Mouse (Mus musculus) liver, embryonic 13.5 days (tissue): ENCODE data around the gene Igfbp6. TPM values are rescaled to one million over a fixed set of nuclear protein-coding genes. Genes with fewer than 3 reads are reported as not detected.

Experiments used
- ATAC-seq: fragments of 200-750 bp; cut with Nextera tagmentation; 2 replicates; pipeline ENCODE4 v1.8.0; 2017; ENCODE audit warnings: low read depth, mild to moderate bottlenecking, moderate number of reproducible peaks, moderate library complexity
- DNase-seq: peaks from one replicate; pipeline ENCODE4 v3.0.0; 2022
- H3K27ac ChIP-seq: fragments of 300-500 bp; sonication (generic); 2 replicates; pipeline ENCODE4 v1.5.1; 2015; ENCODE audit warnings: moderate library complexity, mild to moderate bottlenecking, inconsistent platforms
- H3K27me3 ChIP-seq: fragments of 300-500 bp; sonication (generic); 2 replicates; pipeline ENCODE4 v1.6.1; 2015; ENCODE audit warnings: mild to moderate bottlenecking, inconsistent platforms
- H3K36me3 ChIP-seq: fragments of 300-500 bp; sonication (generic); 2 replicates; pipeline ENCODE4 v1.6.1; 2015; ENCODE audit warnings: mild to moderate bottlenecking, inconsistent platforms
- H3K4me1 ChIP-seq: fragments of 300-500 bp; sonication (generic); replicated peaks from 2 replicates; pipeline ENCODE4 v1.6.1; 2015; ENCODE audit warnings: inconsistent platforms
- H3K4me2 ChIP-seq: fragments of 300-500 bp; sonication (generic); 2 replicates; pipeline ENCODE4 v1.6.1; 2015; ENCODE audit warnings: inconsistent platforms, mild to moderate bottlenecking, moderate library complexity
- H3K4me3 ChIP-seq: fragments of 300-500 bp; sonication (generic); replicated peaks from 2 replicates; pipeline ENCODE4 v1.5.1; 2015; ENCODE audit warnings: mild to moderate bottlenecking, inconsistent platforms
- H3K9ac ChIP-seq: fragments of 300-500 bp; sonication (generic); 2 replicates; pipeline ENCODE4 v1.6.1; 2015; ENCODE audit warnings: mild to moderate bottlenecking, inconsistent platforms
- H3K9me3 ChIP-seq: fragments of 300-500 bp; sonication (generic); replicated peaks from 2 replicates; pipeline ENCODE4 v1.6.1; 2016; ENCODE audit warnings: inconsistent platforms
- WGBS: fragments of 180-500 bp; shearing (Covaris S2); methylation state at CpG from one replicate; pipeline ENCODE4 v1.1.7; 2015; ENCODE audit not compliant: insufficient replicate concordance; 5-methylcytosine and 5-hydroxymethylcytosine counted together
- polyA plus RNA-seq: library from polyadenylated mRNA; unstranded; fragments of >200 nt; fragmentation: Nextera tagmentation; extraction: Ambion mirVana; gene quantifications from 2 replicates; pipeline ENCODE4 v1.2.1, GENCODE M21; 2015

Gene Igfbp6
- polyA plus RNA-seq, 1 experiment from 2014 or later = 1.2 TPM

DNA sequence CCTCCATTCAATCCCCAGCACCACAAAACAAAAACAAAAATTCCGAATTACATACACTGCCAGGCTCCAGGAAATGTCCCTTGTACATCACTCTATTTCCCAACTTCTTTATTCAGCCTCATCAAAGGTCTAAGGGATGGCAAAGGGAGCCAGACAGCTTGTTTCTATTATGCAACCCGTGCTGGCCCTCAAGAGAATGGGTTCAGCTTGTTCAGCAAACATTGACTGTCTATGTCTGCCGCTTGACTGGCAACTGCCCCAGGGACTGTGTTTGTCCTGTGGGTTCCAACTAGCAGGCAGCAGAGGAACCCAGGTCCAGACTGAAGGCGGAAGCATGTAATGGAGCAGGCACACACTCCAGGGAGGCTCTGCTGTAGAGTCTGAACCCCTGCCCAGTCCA, 54.7 kb downstream of the Igfbp6 start:
- H3K27ac ChIP-seq = peak overlapping the region; percentile 37; the same call in 1 of the 2 replicates

More for the DNA sequence above, 54.7 kb downstream of the Igfbp6 start:
- Histone ChIP-seq H3K4me1 (peaks cover 29% of the 10 kb centered on the region), H3K9ac (no peak overlapping the region), H3K9me3 (no peaks in the 10 kb centered on the region), H3K36me3 (no peaks in the 10 kb centered on the region; the same call in 1 of the 2 replicates), H3K4me2 (no peak overlapping the region), H3K4me3 (no peak overlapping the region), H3K27me3 (no peaks in the 10 kb centered on the region)
- no peak for DNase-seq
- no peak for ATAC-seq
- WGBS = 69% methylated on average over 4 of the region's 4 CpGs

Other genes starting within 250 kb of the Igfbp6 start
- gene Krt4, start 219.6 kb upstream of the Igfbp6 start, polyA plus RNA-seq = 0.15 and 0.32 TPM in 2 replicates
- not detected in 2 replicates for gene Krt79, start 204.0 kb upstream of the Igfbp6 start, polyA plus RNA-seq
- gene Krt78, start 190.1 kb upstream of the Igfbp6 start, polyA plus RNA-seq = 0.03 TPM in 1 of 2 replicates, not detected in the other
- gene Krt8, start 139.9 kb upstream of the Igfbp6 start, polyA plus RNA-seq = 89.5 and 107 TPM in 2 replicates
- 81.8 and 85.0 TPM in 2 replicates for gene Krt18, start 116.2 kb upstream of the Igfbp6 start, polyA plus RNA-seq
- 67.5 and 79.6 TPM in 2 replicates for gene Eif4b, start 70.6 kb upstream of the Igfbp6 start, polyA plus RNA-seq
- 4.4 and 5.0 TPM in 2 replicates for gene Tns2, start 43.9 kb upstream of the Igfbp6 start, polyA plus RNA-seq
- 13.1 and 13.7 TPM in 2 replicates for gene Spryd3, start 8.1 kb upstream of the Igfbp6 start, polyA plus RNA-seq
- gene Soat2, start 6.2 kb downstream of the Igfbp6 start, polyA plus RNA-seq = 31.0 and 31.3 TPM in 2 replicates
- 14.8 and 21.8 TPM in 2 replicates for gene Zfp740, start 58.9 kb downstream of the Igfbp6 start, polyA plus RNA-seq
- 20.8 and 22.0 TPM in 2 replicates for gene Csad, start 60.4 kb downstream of the Igfbp6 start, polyA plus RNA-seq
- gene Itgb7, start 87.6 kb downstream of the Igfbp6 start, polyA plus RNA-seq = 5.5 and 6.5 TPM in 2 replicates
- 2.5 and 3.0 TPM in 2 replicates for gene Rarg, start 113.2 kb downstream of the Igfbp6 start, polyA plus RNA-seq
- not detected in 2 replicates for gene Gm9918, start 126.2 kb downstream of the Igfbp6 start, polyA plus RNA-seq
- gene Mfsd5, start 135.1 kb downstream of the Igfbp6 start, polyA plus RNA-seq = 29.0 and 33.7 TPM in 2 replicates
- gene Espl1, start 151.9 kb downstream of the Igfbp6 start, polyA plus RNA-seq = 23.3 and 26.3 TPM in 2 replicates
- 133 and 151 TPM in 2 replicates for gene Pfdn5, start 181.8 kb downstream of the Igfbp6 start, polyA plus RNA-seq
- gene Myg1, start 187.3 kb downstream of the Igfbp6 start, polyA plus RNA-seq = 46.0 and 48.6 TPM in 2 replicates
- gene Aaas, start 206.4 kb downstream of the Igfbp6 start, polyA plus RNA-seq = 60.9 and 61.9 TPM in 2 replicates
- 0.07 and 0.09 TPM in 2 replicates for gene Sp7, start 222.8 kb downstream of the Igfbp6 start, polyA plus RNA-seq